Mouse (Mus musculus): ENCODE measurements around the gene Fam163b.

GRCm38 (mm10) chr2:27074804-27075203 is 67.5 kb downstream of the Fam163b start:
- TF ChIP-seq EP300 (IDR thresholded peaks at IDR 0.05) (no peak), CTCF (IDR thresholded peaks at IDR 0.05) (no peak)

All from lung, postnatal 0 days (tissue).